Mouse (Mus musculus): ENCODE results near the gene Nucb1.

- TF ChIP-seq CTCF (conservative IDR thresholded peaks at IDR 0.05; ENCODE audit: insufficient read depth, insufficient read length, low read depth, low read length) (no peak), POLR2A (IDR thresholded peaks at IDR 0.05; ENCODE audit: low read depth, low read length) (no peak)
Measured at GRCm38 (mm10) chr7:45538163-45539041, 28.2 kb upstream of the Nucb1 start.

Data from kidney, adult 2 months (tissue).